Mouse (Mus musculus) forebrain, embryonic 16.5 days (tissue): ENCODE measurements around the gene 4933434E20Rik. TPM values are rescaled to one million over a fixed set of nuclear protein-coding genes. Genes with fewer than 3 reads are reported as not detected.

Source experiments
- ATAC-seq: fragments of 200-750 bp; cut with Nextera tagmentation; 2 replicates; pipeline ENCODE4 v1.8.0; 2017; ENCODE audit warnings: mild to moderate bottlenecking, moderate library complexity
- H3K27ac ChIP-seq: fragments of 300-500 bp; sonication (generic); 2 replicates; pipeline ENCODE4 v1.5.1; 2014; ENCODE audit warnings: low read length, control low read depth
- H3K27me3 ChIP-seq: fragments of 300-500 bp; sonication (generic); replicated peaks from 2 replicates; pipeline ENCODE4 v1.6.1; 2014; ENCODE audit warnings: low read length; ENCODE audit not compliant: control insufficient read depth, insufficient read depth
- H3K36me3 ChIP-seq: fragments of 300-500 bp; sonication (generic); 2 replicates; pipeline ENCODE4 v1.6.1; 2014; ENCODE audit not compliant: control insufficient read depth, insufficient read depth
- H3K4me1 ChIP-seq: fragments of 300-500 bp; sonication (generic); replicated peaks from 2 replicates; pipeline ENCODE4 v1.6.1; 2014; ENCODE audit warnings: low read length; ENCODE audit not compliant: control insufficient read depth, insufficient read depth
- H3K4me2 ChIP-seq: fragments of 300-500 bp; sonication (generic); 2 replicates; pipeline ENCODE4 v1.6.1; 2014; ENCODE audit warnings: mild to moderate bottlenecking, low read length, control low read depth
- H3K4me3 ChIP-seq: fragments of 300-500 bp; sonication (generic); replicated peaks from 2 replicates; pipeline ENCODE4 v1.5.1; 2014; ENCODE audit warnings: mild to moderate bottlenecking, low read length, control low read depth
- H3K9ac ChIP-seq: fragments of 300-500 bp; sonication (generic); replicated peaks from 2 replicates; pipeline ENCODE4 v1.6.1; 2014; ENCODE audit warnings: low read depth, low read length, control low read depth
- H3K9me3 ChIP-seq: fragments of 300-500 bp; sonication (generic); 2 replicates; pipeline ENCODE4 v1.6.1; 2016; ENCODE audit warnings: low read length; ENCODE audit not compliant: control insufficient read depth
- WGBS: fragments of 180-500 bp; shearing (Covaris S2); extraction: QIAGEN DNeasy Blood & Tissue Kit; methylation state at CpG from one replicate; pipeline ENCODE4 v1.1.7; 2014; 5-methylcytosine and 5-hydroxymethylcytosine counted together
- polyA plus RNA-seq: library from polyadenylated mRNA; unstranded; fragments of >200 nt; fragmentation: Nextera tagmentation; extraction: Ambion mirVana; gene quantifications from 2 replicates; pipeline ENCODE4 v1.2.1, GENCODE M21; 2015

Gene 4933434E20Rik
- polyA plus RNA-seq, 1 experiment from 2014 or later: 232 TPM

- ATAC-seq: no peak
- Histone ChIP-seq H3K4me3 (no peak overlapping the region), H3K36me3 (peaks cover 24% of the 10 kb centered on the region; the same call in 1 of the 2 replicates), H3K4me1 (peaks cover 39% of the 10 kb centered on the region), H3K4me2 (no peak overlapping the region), H3K9ac (no peak overlapping the region), H3K27me3 (no peaks in the 10 kb centered on the region), H3K9me3 (no peaks in the 10 kb centered on the region), H3K27ac (no peak overlapping the region)
- WGBS: 93% methylated on average over 5 of the region's 5 CpGs
These were observed 34.6 kb downstream of the 4933434E20Rik start for GRCm38 (mm10) chr3:90086068-90086467.

- Histone ChIP-seq H3K9ac (no peak overlapping the region), H3K36me3 (peaks cover 41% of the 10 kb centered on the region), H3K27ac (no peak overlapping the region), H3K4me1 (peaks cover 14% of the 10 kb centered on the region), H3K4me2 (no peak overlapping the region), H3K9me3 (no peaks in the 10 kb centered on the region), H3K27me3 (no peaks in the 10 kb centered on the region), H3K4me3 (no peak overlapping the region)
- WGBS: 97% methylated on average over 2 of the region's 2 CpGs
- ATAC-seq: no peak
These were observed 37.2 kb downstream of the 4933434E20Rik start for GRCm38 (mm10) chr3:90088617-90089016.

GRCm38 (mm10) chr3:90090892-90091291, 39.5 kb downstream of the 4933434E20Rik start:
- H3K36me3 ChIP-seq: peaks cover 43% of the 10 kb centered on the region
- ATAC-seq: no peak
- no peak overlapping the region for H3K27ac ChIP-seq
- H3K4me3 ChIP-seq: no peak overlapping the region
- WGBS: 91% methylated on average over 6 of the region's 6 CpGs
- no peaks in the 10 kb centered on the region for H3K9me3 ChIP-seq
- no peak overlapping the region for H3K9ac ChIP-seq
- H3K4me1 ChIP-seq: no peaks in the 10 kb centered on the region
- no peaks in the 10 kb centered on the region for H3K27me3 ChIP-seq
- H3K4me2 ChIP-seq: no peak overlapping the region

GRCm38 (mm10) chr3:90094453-90094852, 43.0 kb downstream of the 4933434E20Rik start:
- no peaks in the 10 kb centered on the region for H3K9me3 ChIP-seq
- ATAC-seq: no peak
- peaks cover 40% of the 10 kb centered on the region for H3K36me3 ChIP-seq
- no peak overlapping the region for H3K27ac ChIP-seq
- H3K4me2 ChIP-seq: no peak overlapping the region
- no peak overlapping the region for H3K4me3 ChIP-seq
- H3K4me1 ChIP-seq: no peaks in the 10 kb centered on the region
- 95% methylated on average over 3 of the region's 3 CpGs for WGBS
- H3K27me3 ChIP-seq: no peaks in the 10 kb centered on the region
- H3K9ac ChIP-seq: no peak overlapping the region

- Histone ChIP-seq H3K27me3 (no peaks in the 10 kb centered on the region), H3K4me2 (no peak overlapping the region), H3K4me1 (no peaks in the 10 kb centered on the region), H3K9me3 (no peaks in the 10 kb centered on the region), H3K9ac (no peak overlapping the region), H3K27ac (no peak overlapping the region), H3K4me3 (no peak overlapping the region), H3K36me3 (peaks cover 14% of the 10 kb centered on the region)
- no peak for ATAC-seq
- 84% methylated on average over 5 of the region's 5 CpGs for WGBS
These were observed 46.5 kb downstream of the 4933434E20Rik start for GRCm38 (mm10) chr3:90097928-90098327.

- no peaks in the 10 kb centered on the region for H3K9me3 ChIP-seq
- no peak for ATAC-seq
- WGBS: 92% methylated on average over 3 of the region's 3 CpGs
- H3K27me3 ChIP-seq: no peaks in the 10 kb centered on the region
- no peak overlapping the region for H3K4me3 ChIP-seq
- H3K4me2 ChIP-seq: no peak overlapping the region
- no peaks in the 10 kb centered on the region for H3K4me1 ChIP-seq
- H3K9ac ChIP-seq: no peak overlapping the region
- H3K36me3 ChIP-seq: peaks cover 9% of the 10 kb centered on the region; the same call in 1 of the 2 replicates
- H3K27ac ChIP-seq: no peak overlapping the region
These were observed 49.6 kb downstream of the 4933434E20Rik start for GRCm38 (mm10) chr3:90101010-90101409.

GRCm38 (mm10) chr3:90101673-90102072, 50.2 kb downstream of the 4933434E20Rik start:
- H3K27me3 ChIP-seq: no peaks in the 10 kb centered on the region
- no peak overlapping the region for H3K27ac ChIP-seq
- 94% methylated on average over 2 of the region's 2 CpGs for WGBS
- H3K9me3 ChIP-seq: no peaks in the 10 kb centered on the region
- H3K9ac ChIP-seq: no peak overlapping the region
- no peak overlapping the region for H3K4me3 ChIP-seq
- ATAC-seq: no peak
- peaks cover 7% of the 10 kb centered on the region; the same call in 1 of the 2 replicates for H3K36me3 ChIP-seq
- no peak overlapping the region for H3K4me2 ChIP-seq
- no peaks in the 10 kb centered on the region for H3K4me1 ChIP-seq

- WGBS: 83% methylated on average over 2 of the region's 2 CpGs
- no peak overlapping the region for H3K27ac ChIP-seq
- no peaks in the 10 kb centered on the region for H3K4me1 ChIP-seq
- H3K4me3 ChIP-seq: no peak overlapping the region
- H3K36me3 ChIP-seq: peaks cover 7% of the 10 kb centered on the region; the same call in 1 of the 2 replicates
- no peak overlapping the region for H3K9ac ChIP-seq
- no peak overlapping the region for H3K4me2 ChIP-seq
- ATAC-seq: no peak
- no peaks in the 10 kb centered on the region for H3K9me3 ChIP-seq
- H3K27me3 ChIP-seq: no peaks in the 10 kb centered on the region
These were observed 50.8 kb downstream of the 4933434E20Rik start for GRCm38 (mm10) chr3:90102239-90102638.

GRCm38 (mm10) chr3:90103176-90103575, 51.7 kb downstream of the 4933434E20Rik start:
- H3K4me1 ChIP-seq: no peaks in the 10 kb centered on the region
- H3K27ac ChIP-seq: no peak overlapping the region
- ATAC-seq: no peak
- 88% methylated on average over 2 of the region's 2 CpGs for WGBS
- no peak overlapping the region for H3K9ac ChIP-seq
- no peaks in the 10 kb centered on the region for H3K27me3 ChIP-seq
- no peaks in the 10 kb centered on the region for H3K9me3 ChIP-seq
- H3K4me2 ChIP-seq: no peak overlapping the region
- H3K4me3 ChIP-seq: no peak overlapping the region
- peaks cover 7% of the 10 kb centered on the region; the same call in 1 of the 2 replicates for H3K36me3 ChIP-seq

- Histone ChIP-seq H3K27me3 (no peaks in the 10 kb centered on the region), H3K4me3 (no peak within 1 kb of the TSS), H3K9ac (no peak within 1 kb of the TSS), H3K36me3 (peaks cover 6% of the 10 kb centered on the region; the same call in 1 of the 2 replicates), H3K27ac (no peak within 1 kb of the TSS), H3K4me2 (no peak within 1 kb of the TSS), H3K9me3 (no peaks in the 10 kb centered on the region), H3K4me1 (no peaks in the 10 kb centered on the region)
- WGBS: 89% methylated on average over 13 of the region's 13 CpGs
- ATAC-seq: no peak
These were observed 52.5 kb downstream of the 4933434E20Rik start, which contains the start of gene Nup210l for GRCm38 (mm10) chr3:90103938-90104337. Gene Nup210l, plus strand, starts transcription at chr3:90104132.
